Mouse (Mus musculus) testis, adult 2 months (tissue): ENCODE measurements around the gene Ccdc157. TPM values are rescaled to one million over a fixed set of nuclear protein-coding genes. Genes with fewer than 3 reads are reported as not detected.
"Not testable (repeated sequence)": the region's sequence is repeated elsewhere in the genome, so short reads cannot be mapped to it uniquely, and the experiment has no call there.

Experiments used
- H3K27ac ChIP-seq: fragments of 200-500 bp; 2 replicates; pipeline ENCODE4 v1.5.1; 2012; ENCODE audit warnings: low read depth, low read length; ENCODE audit not compliant: control insufficient read depth, insufficient read depth
- H3K27me3 ChIP-seq: fragments of 200-500 bp; 2 replicates; pipeline ENCODE4 v1.6.1; 2012; ENCODE audit warnings: mild to moderate bottlenecking, low read length, moderate library complexity; ENCODE audit not compliant: control insufficient read depth, insufficient read depth
- H3K36me3 ChIP-seq: fragments of 200-500 bp; 2 replicates; pipeline ENCODE4 v1.6.1; 2012; ENCODE audit warnings: mild to moderate bottlenecking, low read length; ENCODE audit not compliant: control insufficient read depth, insufficient read depth
- H3K4me1 ChIP-seq: fragments of 200-500 bp; 2 replicates; pipeline ENCODE4 v1.6.1; 2012; ENCODE audit warnings: low read length; ENCODE audit not compliant: control insufficient read depth, insufficient read depth
- H3K4me3 ChIP-seq: fragments of 200-500 bp; 2 replicates; pipeline ENCODE4 v1.5.1; 2012; ENCODE audit warnings: low read depth, mild to moderate bottlenecking, low read length, moderate library complexity, mixed read lengths; ENCODE audit not compliant: control insufficient read depth
- CTCF ChIP-seq: fragments of 200-500 bp; IDR thresholded peaks from 2 replicates; pipeline ENCODE4 v1.5.1; 2012; ENCODE audit warnings: low read depth, mild to moderate bottlenecking, inconsistent platforms, low read length, moderate library complexity; ENCODE audit not compliant: control insufficient read depth, insufficient read depth, insufficient replicate concordance
- POLR2A ChIP-seq: fragments of 200-500 bp; IDR thresholded peaks from 2 replicates; pipeline ENCODE4 v1.6.1; 2012; ENCODE audit warnings: low read depth, mild to moderate bottlenecking, inconsistent platforms, low read length, moderate library complexity; ENCODE audit not compliant: control insufficient read depth
- polyA plus RNA-seq: library from polyadenylated mRNA; depleted of rRNA; stranded (reverse); fragments of >200 nt; gene quantifications from 2 replicates; pipeline ENCODE4 v1.2.3, GENCODE M21; 2012

Gene Ccdc157
- polyA plus RNA-seq, 1 experiment = 48.8 TPM

GRCm38 (mm10) chr11:4117372-4118071 lies 42.6 kb downstream of the Ccdc157 start:
- Histone ChIP-seq H3K36me3 (no peaks in the 10 kb centered on the region), H3K27me3 (no peaks in the 10 kb centered on the region), H3K4me1 (no peaks in the 10 kb centered on the region), H3K4me3 (no peak overlapping the region), H3K27ac (no peak overlapping the region)
- TF ChIP-seq POLR2A = no peak
- TF ChIP-seq CTCF = no peak

- Histone ChIP-seq H3K4me1 (no peaks in the 10 kb centered on the region), H3K27ac (no peak overlapping the region), H3K36me3 (no peaks in the 10 kb centered on the region), H3K4me3 (no peak overlapping the region), H3K27me3 (no peaks in the 10 kb centered on the region)
- no peak for TF ChIP-seq POLR2A
- no peak for TF ChIP-seq CTCF
These were observed 43.5 kb downstream of the Ccdc157 start for GRCm38 (mm10) chr11:4116458-4117141.

- Histone ChIP-seq H3K27ac (no peak overlapping the region), H3K4me3 (no peak overlapping the region), H3K27me3 (no peaks in the 10 kb centered on the region), H3K36me3 (no peaks in the 10 kb centered on the region), H3K4me1 (no peaks in the 10 kb centered on the region)
- TF ChIP-seq POLR2A (no peak), CTCF (no peak)
These were observed 44.7 kb downstream of the Ccdc157 start for GRCm38 (mm10) chr11:4115407-4115806.

- not testable (repeated sequence) for H3K27me3 ChIP-seq, H3K4me1 ChIP-seq, H3K27ac ChIP-seq, H3K4me3 ChIP-seq, H3K36me3 ChIP-seq
These were observed 45.6 kb downstream of the Ccdc157 start for GRCm38 (mm10) chr11:4114541-4114940.

GRCm38 (mm10) chr11:4113970-4114369 lies 46.1 kb downstream of the Ccdc157 start:
- H3K27ac ChIP-seq = no peak overlapping the region
- H3K27me3 ChIP-seq = no peaks in the 10 kb centered on the region
- H3K36me3 ChIP-seq = no peaks in the 10 kb centered on the region
- TF ChIP-seq POLR2A (no peak), CTCF (no peak)
- H3K4me1 ChIP-seq = no peaks in the 10 kb centered on the region
- no peak overlapping the region for H3K4me3 ChIP-seq

- TF ChIP-seq CTCF = no peak
- no peak for TF ChIP-seq POLR2A
- Histone ChIP-seq H3K36me3 (no peaks in the 10 kb centered on the region), H3K27ac (no peak overlapping the region), H3K27me3 (no peaks in the 10 kb centered on the region), H3K4me1 (no peaks in the 10 kb centered on the region), H3K4me3 (no peak overlapping the region)
These were observed 46.6 kb downstream of the Ccdc157 start for GRCm38 (mm10) chr11:4113496-4113895.

- TF ChIP-seq CTCF = no peak
- no peak for TF ChIP-seq POLR2A
- Histone ChIP-seq H3K27ac (no peak overlapping the region), H3K27me3 (no peaks in the 10 kb centered on the region), H3K4me3 (no peak overlapping the region), H3K36me3 (no peaks in the 10 kb centered on the region), H3K4me1 (no peaks in the 10 kb centered on the region)
These were observed 47.2 kb downstream of the Ccdc157 start for GRCm38 (mm10) chr11:4112861-4113260.
